Mouse (Mus musculus): ENCODE measurements around the gene Ltn1. TPM values are rescaled to one million over a fixed set of nuclear protein-coding genes. Genes with fewer than 3 reads are reported as not detected.

The Ltn1 gene
- 3.4 and 3.5 TPM in 2 replicates for polyA plus RNA-seq (2012; rRNA removed)

DNA sequence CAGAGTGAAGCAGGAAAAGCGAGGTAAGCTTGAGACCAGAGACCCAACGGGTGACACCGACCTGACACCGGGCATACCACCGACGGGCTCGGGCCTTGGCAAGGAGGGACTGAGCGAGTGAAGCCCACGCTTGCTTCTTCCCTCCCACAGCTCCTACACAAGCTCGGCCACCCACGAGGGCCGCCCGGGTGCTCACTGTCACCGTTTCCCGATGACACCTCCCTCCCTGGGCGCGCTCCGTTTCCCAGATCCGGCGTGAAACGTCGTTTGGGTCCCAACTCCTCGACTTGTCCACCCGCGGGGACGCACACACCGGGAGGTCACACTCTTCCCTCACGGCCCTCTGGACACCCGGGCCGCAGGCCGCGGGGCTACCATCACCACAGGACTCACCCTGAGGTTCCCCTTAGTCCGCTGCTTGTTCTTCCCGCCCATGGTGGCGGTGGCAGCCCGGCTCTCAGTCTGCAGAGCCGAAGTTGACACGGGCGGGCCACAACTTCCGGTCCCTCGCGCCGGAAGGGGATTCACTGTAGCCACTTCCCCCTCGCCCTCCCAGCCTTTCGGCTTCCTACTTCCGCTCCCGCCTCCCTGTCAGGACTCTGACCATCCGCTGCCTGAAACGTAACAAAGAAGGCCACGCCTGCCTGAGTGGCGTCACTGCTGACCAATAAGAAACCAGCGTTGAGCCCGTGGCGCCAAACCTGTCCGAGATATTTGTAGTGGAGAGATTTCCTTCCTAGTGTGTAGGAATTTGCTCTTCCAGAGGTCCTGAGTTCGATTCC lies at the start of gene Ltn1:
Ltn1 (minus strand) TSS at position 580 of the 782 bp plus-strand sequence.
- DNase-seq (ENCODE audit: low read depth in 1 of 2, low spot score in 2 of 2), result peak; percentile 96 to 98
- peak within 1 kb of the TSS; percentile 73 for H3K27ac ChIP-seq (ENCODE audit: insufficient read depth, low read length)
- H3K27me3 ChIP-seq (ENCODE audit: control insufficient read depth, insufficient read depth, low read length), result no peaks in the 10 kb centered on the region
- peaks cover 2% of the 10 kb centered on the region; the same call in 1 of the 2 replicates for H3K36me3 ChIP-seq (ENCODE audit: control insufficient read depth, insufficient read depth, low read length)
- WGBS, result under 1% methylated on average over 56 of the region's 56 CpGs
- TF ChIP-seq CTCF (IDR thresholded peaks at IDR 0.05; ENCODE audit: extremely low read depth, insufficient read depth, insufficient read length, insufficient replicate concordance) (no peak), POLR2A (IDR thresholded peaks at IDR 0.05; ENCODE audit: low read depth, low read length) (peak; percentile 63; the same call in 1 of the 2 replicates)
- H3K4me1 ChIP-seq (ENCODE audit: control insufficient read depth, insufficient read depth, insufficient read length), result peaks cover 5% of the 10 kb centered on the region
- H3K4me3 ChIP-seq (ENCODE audit: extremely low read depth, insufficient read depth, insufficient read length), result peak within 1 kb of the TSS; percentile 92

DNA sequence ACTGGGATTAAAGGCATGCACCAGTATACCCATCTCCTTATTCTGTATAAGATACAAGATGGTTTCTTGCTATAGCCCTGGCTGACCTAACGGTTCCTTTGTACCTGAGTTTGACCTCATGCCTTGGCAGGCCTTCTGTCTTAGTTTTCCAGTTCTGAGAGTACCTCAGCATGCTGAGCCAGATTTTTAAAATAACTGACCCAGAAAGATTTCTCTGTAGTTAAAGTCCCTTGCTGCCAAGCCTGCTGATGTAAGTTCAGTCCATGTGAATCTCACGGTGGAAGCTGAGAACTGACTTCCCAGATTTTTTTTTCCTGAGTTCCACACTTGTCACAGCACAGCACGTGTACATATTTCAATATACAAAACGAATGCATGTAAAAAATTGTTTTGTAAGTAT lies 38.2 kb upstream of the Ltn1 start:
- Histone ChIP-seq H3K4me1 (ENCODE audit: control insufficient read depth, insufficient read depth, insufficient read length) (no peaks in the 10 kb centered on the region), H3K36me3 (ENCODE audit: control insufficient read depth, insufficient read depth, low read length) (peaks cover 37% of the 10 kb centered on the region), H3K4me3 (ENCODE audit: extremely low read depth, insufficient read depth, insufficient read length) (no peak overlapping the region), H3K27ac (ENCODE audit: insufficient read depth, low read length) (no peak overlapping the region), H3K27me3 (ENCODE audit: control insufficient read depth, insufficient read depth, low read length) (no peaks in the 10 kb centered on the region)
- 90% methylated on average over 4 of the region's 4 CpGs for WGBS
- DNase-seq (ENCODE audit: low read depth in 1 of 2, low spot score in 2 of 2), result no peak
- no peak for TF ChIP-seq POLR2A (IDR thresholded peaks at IDR 0.05; ENCODE audit: low read depth, low read length)
- TF ChIP-seq CTCF (IDR thresholded peaks at IDR 0.05; ENCODE audit: extremely low read depth, insufficient read depth, insufficient read length, insufficient replicate concordance), result no peak

DNA sequence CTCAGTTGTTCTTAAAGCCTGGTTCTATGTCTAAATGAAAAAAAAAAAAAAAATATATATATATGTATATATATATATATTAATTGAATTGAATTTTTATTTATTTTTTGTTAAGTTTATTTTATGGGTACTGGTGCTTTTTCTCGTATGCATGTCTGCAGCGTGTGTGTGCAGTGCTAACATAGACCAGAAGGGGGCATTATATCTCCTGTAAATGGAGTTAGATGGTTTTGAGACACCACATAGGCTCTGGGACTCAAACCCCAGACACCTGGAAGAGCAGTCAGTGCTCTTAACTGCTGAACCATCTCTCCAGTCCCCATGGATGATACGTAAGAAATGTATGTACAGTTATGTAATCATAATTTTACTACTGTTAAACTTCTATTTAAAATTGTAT lies 26.3 kb upstream of the Ltn1 start:
- Histone ChIP-seq H3K27me3 (ENCODE audit: control insufficient read depth, insufficient read depth, low read length) (no peaks in the 10 kb centered on the region), H3K27ac (ENCODE audit: insufficient read depth, low read length) (no peak overlapping the region), H3K4me1 (ENCODE audit: control insufficient read depth, insufficient read depth, insufficient read length) (peaks cover 9% of the 10 kb centered on the region; the same call in 1 of the 2 replicates), H3K36me3 (ENCODE audit: control insufficient read depth, insufficient read depth, low read length) (peaks cover 20% of the 10 kb centered on the region), H3K4me3 (ENCODE audit: extremely low read depth, insufficient read depth, insufficient read length) (no peak overlapping the region)
- WGBS, result over 99% methylated on average over 3 of the region's 3 CpGs
- no peak for DNase-seq (ENCODE audit: low read depth in 1 of 2, low spot score in 2 of 2)
- TF ChIP-seq POLR2A (IDR thresholded peaks at IDR 0.05; ENCODE audit: low read depth, low read length) (no peak), CTCF (IDR thresholded peaks at IDR 0.05; ENCODE audit: extremely low read depth, insufficient read depth, insufficient read length, insufficient replicate concordance) (no peak)

DNA sequence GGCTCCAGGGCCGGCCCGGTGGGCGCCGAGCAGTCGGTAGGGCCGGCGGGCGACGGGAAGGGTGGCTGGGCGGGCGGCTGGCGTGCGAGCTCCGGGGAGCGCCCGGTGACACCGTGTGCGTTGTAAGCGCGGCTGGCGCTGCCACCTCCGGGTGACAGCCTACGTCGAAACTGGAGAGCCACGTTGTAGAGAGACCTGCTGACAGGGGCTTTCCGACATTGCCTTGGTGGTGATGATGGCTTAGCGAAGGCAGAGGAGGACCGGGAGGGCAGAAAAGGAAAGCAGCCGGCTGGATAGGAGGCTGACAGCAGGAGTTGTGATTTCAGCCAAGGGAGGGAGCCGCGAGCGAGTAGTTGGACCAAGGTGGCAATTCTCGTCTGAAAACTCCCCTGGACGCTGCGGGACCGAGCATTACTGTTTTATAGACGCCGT lies 22.8 kb upstream of the Ltn1 start:
- peak overlapping the region; percentile 92 for H3K4me3 ChIP-seq (ENCODE audit: extremely low read depth, insufficient read depth, insufficient read length)
- no peak for TF ChIP-seq CTCF (IDR thresholded peaks at IDR 0.05; ENCODE audit: extremely low read depth, insufficient read depth, insufficient read length, insufficient replicate concordance)
- no peak for TF ChIP-seq POLR2A (IDR thresholded peaks at IDR 0.05; ENCODE audit: low read depth, low read length)
- DNase-seq (ENCODE audit: low read depth in 1 of 2, low spot score in 2 of 2), result peak in 1 of 2 experiments; percentile 26
- H3K4me1 ChIP-seq (ENCODE audit: control insufficient read depth, insufficient read depth, insufficient read length), result peaks cover 9% of the 10 kb centered on the region; the same call in 1 of the 2 replicates
- H3K27ac ChIP-seq (ENCODE audit: insufficient read depth, low read length), result peak overlapping the region; percentile 85
- H3K36me3 ChIP-seq (ENCODE audit: control insufficient read depth, insufficient read depth, low read length), result peaks cover 1% of the 10 kb centered on the region; the same call in 1 of the 2 replicates
- H3K27me3 ChIP-seq (ENCODE audit: control insufficient read depth, insufficient read depth, low read length), result no peaks in the 10 kb centered on the region
- WGBS, result 1% methylated on average over 38 of the region's 38 CpGs

DNA sequence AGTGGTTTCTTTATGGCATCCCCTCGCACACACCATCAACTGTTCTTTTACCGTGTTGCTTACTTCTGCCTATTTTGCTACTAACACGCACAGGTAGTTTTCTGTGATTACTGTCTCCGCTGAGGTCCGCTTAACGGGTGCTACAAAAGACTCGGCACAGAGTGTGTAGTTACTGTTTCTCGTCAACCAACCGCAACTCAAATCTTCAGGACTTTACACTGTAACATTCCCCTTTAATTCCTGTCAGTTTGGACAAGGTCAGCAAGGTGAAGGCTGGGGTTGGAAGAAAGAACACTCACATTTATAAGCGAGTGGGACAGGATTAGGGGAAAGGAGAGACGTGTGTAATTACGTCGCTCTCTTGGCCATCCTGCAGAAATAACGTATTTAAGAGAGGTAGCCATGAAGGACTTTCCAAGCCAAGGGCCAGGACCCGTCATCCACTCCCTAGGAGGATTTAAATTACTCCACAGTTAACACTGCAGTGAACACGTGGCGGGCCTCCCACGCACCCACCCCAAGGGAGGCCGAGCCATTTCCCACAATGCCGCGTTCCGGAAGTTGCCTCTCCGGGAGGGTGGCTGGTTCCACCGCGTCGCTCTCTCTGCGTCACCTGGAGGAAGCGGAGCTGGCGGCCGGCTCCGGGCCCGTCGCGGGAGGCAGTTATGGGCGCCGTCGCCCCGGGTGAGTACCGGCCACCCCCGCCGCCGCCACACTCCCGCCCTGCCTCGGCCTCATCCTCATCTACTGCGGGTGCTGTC lies 22.2 kb upstream of the Ltn1 start, which contains the start of gene Usp16:
Usp16 (plus strand) TSS at position 285 of the 761 bp plus-strand sequence.
- Histone ChIP-seq H3K36me3 (ENCODE audit: control insufficient read depth, insufficient read depth, low read length) (peaks cover 1% of the 10 kb centered on the region; the same call in 1 of the 2 replicates), H3K27ac (ENCODE audit: insufficient read depth, low read length) (peak within 1 kb of the TSS; percentile 85), H3K4me1 (ENCODE audit: control insufficient read depth, insufficient read depth, insufficient read length) (peaks cover 9% of the 10 kb centered on the region; the same call in 1 of the 2 replicates), H3K4me3 (ENCODE audit: extremely low read depth, insufficient read depth, insufficient read length) (peak within 1 kb of the TSS; percentile 92), H3K27me3 (ENCODE audit: control insufficient read depth, insufficient read depth, low read length) (no peaks in the 10 kb centered on the region)
- TF ChIP-seq CTCF (IDR thresholded peaks at IDR 0.05; ENCODE audit: extremely low read depth, insufficient read depth, insufficient read length, insufficient replicate concordance), result no peak
- TF ChIP-seq POLR2A (IDR thresholded peaks at IDR 0.05; ENCODE audit: low read depth, low read length), result peak; percentile 80
- peak; percentile 80 to 93 for DNase-seq (ENCODE audit: low read depth in 1 of 2, low spot score in 2 of 2)
- WGBS, result 14% methylated on average over 45 of the region's 45 CpGs

DNA sequence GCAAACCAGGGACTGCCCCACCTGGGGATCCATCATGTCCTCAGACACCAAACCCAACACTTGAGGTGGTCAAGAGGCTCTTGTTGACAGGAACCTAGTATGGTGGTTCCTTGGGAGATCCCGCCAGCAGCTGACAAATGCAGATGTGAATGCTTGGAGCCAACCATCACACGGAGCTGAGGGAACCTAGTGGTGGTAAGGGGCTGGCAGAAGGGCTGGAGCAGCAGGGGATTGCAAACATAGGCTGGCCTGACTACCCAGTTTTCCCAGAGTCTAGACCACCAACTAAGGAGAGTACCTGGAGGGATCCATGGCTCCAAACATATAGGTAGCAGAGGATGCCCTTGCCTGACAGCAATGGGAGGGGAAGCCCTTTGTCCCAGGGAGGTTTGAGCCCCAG lies 20.8 kb upstream of the Ltn1 start:
- H3K4me3 ChIP-seq (ENCODE audit: extremely low read depth, insufficient read depth, insufficient read length), result no peak overlapping the region
- no peak for TF ChIP-seq POLR2A (IDR thresholded peaks at IDR 0.05; ENCODE audit: low read depth, low read length)
- no peak for TF ChIP-seq CTCF (IDR thresholded peaks at IDR 0.05; ENCODE audit: extremely low read depth, insufficient read depth, insufficient read length, insufficient replicate concordance)
- no peaks in the 10 kb centered on the region for H3K36me3 ChIP-seq (ENCODE audit: control insufficient read depth, insufficient read depth, low read length)
- WGBS, result 84% methylated on average over 2 of the region's 2 CpGs
- H3K27me3 ChIP-seq (ENCODE audit: control insufficient read depth, insufficient read depth, low read length), result no peaks in the 10 kb centered on the region
- H3K4me1 ChIP-seq (ENCODE audit: control insufficient read depth, insufficient read depth, insufficient read length), result peaks cover 9% of the 10 kb centered on the region; the same call in 1 of the 2 replicates
- DNase-seq (ENCODE audit: low read depth in 1 of 2, low spot score in 2 of 2), result no peak
- H3K27ac ChIP-seq (ENCODE audit: insufficient read depth, low read length), result no peak overlapping the region

Data from spleen, adult 2 months (tissue).